Mouse (Mus musculus) liver, adult 2 months (tissue): Measurements from ENCODE around the gene Klf9. TPM values are rescaled to one million over a fixed set of nuclear protein-coding genes. Genes with fewer than 3 reads are reported as not detected.

Source experiments
- DNase-seq: peaks from one replicate; pipeline ENCODE4 v3.0.0-alpha.2; 2011; ENCODE audit warnings: low read depth, low spot score; ENCODE audit errors: extremely low read depth
- H3K27ac ChIP-seq: fragments of 200-500 bp; replicated peaks from 2 replicates; pipeline ENCODE4 v1.5.1; 2012; ENCODE audit warnings: low read depth, mild to moderate bottlenecking, control low read depth, inconsistent platforms, low read length; ENCODE audit not compliant: insufficient read depth
- H3K27me3 ChIP-seq: fragments of 200-500 bp; 2 replicates; pipeline ENCODE4 v1.6.1; 2012; ENCODE audit warnings: mild to moderate bottlenecking, moderate library complexity, low read length, inconsistent platforms; ENCODE audit not compliant: control insufficient read depth, insufficient read depth
- H3K36me3 ChIP-seq: fragments of 200-500 bp; 2 replicates; pipeline ENCODE4 v1.6.1; 2012; ENCODE audit warnings: low read length, inconsistent platforms; ENCODE audit not compliant: control insufficient read depth, insufficient read depth
- H3K4me1 ChIP-seq: fragments of 200-500 bp; 2 replicates; pipeline ENCODE4 v1.6.1; 2011; ENCODE audit warnings: low read length; ENCODE audit not compliant: control insufficient read depth, insufficient read depth
- H3K4me3 ChIP-seq: fragments of 200-500 bp; 2 replicates; pipeline ENCODE4 v1.5.1; 2011; ENCODE audit warnings: low read depth, mild to moderate bottlenecking, control low read depth, low read length, moderate library complexity; ENCODE audit not compliant: insufficient read depth
- H3K79me2 ChIP-seq: fragments of 200-500 bp; 2 replicates; pipeline ENCODE4 v1.6.1; 2012; ENCODE audit warnings: inconsistent platforms, mild to moderate bottlenecking, low read length, moderate library complexity; ENCODE audit not compliant: control insufficient read depth, insufficient read depth
- H3K9ac ChIP-seq: fragments of 200-500 bp; 2 replicates; pipeline ENCODE4 v1.6.1; 2012; ENCODE audit warnings: low read depth, mild to moderate bottlenecking, control low read depth, inconsistent platforms, low read length
- CTCF ChIP-seq: fragments of 200-500 bp; IDR thresholded peaks from 2 replicates; pipeline ENCODE4 v1.5.1; 2011; ENCODE audit warnings: low read depth, low read length, control low read depth
- POLR2A ChIP-seq: fragments of 200-500 bp; IDR thresholded peaks from 2 replicates; pipeline ENCODE4 v1.6.1; 2011; ENCODE audit warnings: low read length, control low read depth; ENCODE audit not compliant: insufficient read depth; ENCODE audit errors: extremely low read depth
- WGBS: fragments of 180-500 bp; shearing (Covaris S2); methylation state at CpG from one replicate; pipeline ENCODE4 v1.1.7; 2018; 5-methylcytosine and 5-hydroxymethylcytosine counted together
- polyA plus RNA-seq: library from polyadenylated mRNA; depleted of rRNA; stranded (reverse); fragments of >200 nt; gene quantifications from 2 replicates; pipeline ENCODE4 v1.2.3, GENCODE M21; 2012
- total RNA-seq: library from RNA; depleted of rRNA; stranded (reverse); fragments of >200 nt; gene quantifications from 2 replicates; pipeline ENCODE4 v1.2.3, GENCODE M21; 2014

The Klf9 gene
- total and polyA plus RNA-seq, 2 experiments, result 32.7 to 75.0 TPM

GRCm38 (mm10) chr19:23121875-23122274, 19.2 kb upstream of the Klf9 start:
- no peaks in the 10 kb centered on the region for H3K79me2 ChIP-seq
- H3K27me3 ChIP-seq, result no peaks in the 10 kb centered on the region
- no peak for DNase-seq
- TF ChIP-seq POLR2A (no peak), CTCF (no peak)
- H3K4me1 ChIP-seq, result peaks cover 10% of the 10 kb centered on the region
- WGBS, result 70% methylated on average over 10 of the region's 10 CpGs
- H3K4me3 ChIP-seq, result no peak overlapping the region
- H3K36me3 ChIP-seq, result no peaks in the 10 kb centered on the region
- H3K27ac ChIP-seq, result no peak overlapping the region
- no peak overlapping the region for H3K9ac ChIP-seq

- TF ChIP-seq POLR2A, result no peak
- TF ChIP-seq CTCF, result no peak
- Histone ChIP-seq H3K36me3 (no peaks in the 10 kb centered on the region), H3K9ac (no peak overlapping the region), H3K27ac (no peak overlapping the region), H3K79me2 (no peaks in the 10 kb centered on the region), H3K4me3 (no peak overlapping the region), H3K27me3 (no peaks in the 10 kb centered on the region), H3K4me1 (peaks cover 10% of the 10 kb centered on the region)
- WGBS, result 94% methylated on average over 7 of the region's 7 CpGs
- no peak for DNase-seq
Observed at GRCm38 (mm10) chr19:23124023-23124550, 16.9 kb upstream of the Klf9 start.

- H3K27ac ChIP-seq, result peak overlapping the region; percentile 78
- peaks cover 10% of the 10 kb centered on the region for H3K4me1 ChIP-seq
- peak overlapping the region; percentile 10 for H3K9ac ChIP-seq
- peak; percentile 92 for DNase-seq
- H3K4me3 ChIP-seq, result no peak overlapping the region
- 39% methylated on average over 9 of the region's 9 CpGs for WGBS
- no peaks in the 10 kb centered on the region for H3K27me3 ChIP-seq
- H3K79me2 ChIP-seq, result no peaks in the 10 kb centered on the region
- no peak for TF ChIP-seq POLR2A
- no peak for TF ChIP-seq CTCF
- no peaks in the 10 kb centered on the region for H3K36me3 ChIP-seq
Observed at GRCm38 (mm10) chr19:23125227-23126150, 15.5 kb upstream of the Klf9 start.

GRCm38 (mm10) chr19:23129908-23130307, 11.1 kb upstream of the Klf9 start:
- Histone ChIP-seq H3K79me2 (no peaks in the 10 kb centered on the region), H3K4me3 (no peak overlapping the region), H3K27ac (no peak overlapping the region), H3K36me3 (no peaks in the 10 kb centered on the region), H3K4me1 (peaks cover 21% of the 10 kb centered on the region), H3K27me3 (no peaks in the 10 kb centered on the region), H3K9ac (no peak overlapping the region)
- 96% methylated on average over 2 of the region's 2 CpGs for WGBS
- no peak for DNase-seq
- TF ChIP-seq CTCF, result no peak
- TF ChIP-seq POLR2A, result no peak

- peaks cover 14% of the 10 kb centered on the region for H3K4me1 ChIP-seq
- peak; percentile 14 for DNase-seq
- H3K79me2 ChIP-seq, result no peaks in the 10 kb centered on the region
- TF ChIP-seq CTCF (no peak), POLR2A (no peak)
- no peaks in the 10 kb centered on the region for H3K36me3 ChIP-seq
- WGBS, result 76% methylated on average over 3 of the region's 3 CpGs
- no peak overlapping the region for H3K9ac ChIP-seq
- H3K4me3 ChIP-seq, result no peak overlapping the region
- no peak overlapping the region for H3K27ac ChIP-seq
- H3K27me3 ChIP-seq, result no peaks in the 10 kb centered on the region
Observed at GRCm38 (mm10) chr19:23132106-23132635, 8.9 kb upstream of the Klf9 start.
